Mouse (Mus musculus) spleen, postnatal 4 days (tissue): Measurements from ENCODE around the gene Rpp14.
A peak's percentile ranks its signal among the peaks of the same experiment; 100 is the strongest.

Source experiments
- DNase-seq, 2 experiments: peaks; one replicate each; pipeline ENCODE4 v3.0.0; 2022; ENCODE audit warnings: low spot score in 2 of 2

The Rpp14 gene

GRCm38 (mm10) chr14:8080165-8080679, at the start of gene Rpp14:
Rpp14 (plus strand) TSS chr14:8080367.
- DNase-seq: peak; percentile 92 to 98

GRCm38 (mm10) chr14:8030535-8030934, 49.6 kb upstream of the Rpp14 start:
- no peak for DNase-seq

GRCm38 (mm10) chr14:8032087-8032944, 47.9 kb upstream of the Rpp14 start:
- no peak for DNase-seq

- no peak for DNase-seq
Measured at GRCm38 (mm10) chr14:8034561-8034960, 45.6 kb upstream of the Rpp14 start.

GRCm38 (mm10) chr14:8035951-8036350, 44.2 kb upstream of the Rpp14 start:
- no peak for DNase-seq

- DNase-seq: no peak
Measured at GRCm38 (mm10) chr14:8036406-8036805, 43.8 kb upstream of the Rpp14 start.

GRCm38 (mm10) chr14:8038150-8038549, 42.0 kb upstream of the Rpp14 start:
- DNase-seq: no peak

GRCm38 (mm10) chr14:8038791-8039448, 41.2 kb upstream of the Rpp14 start:
- no peak for DNase-seq

GRCm38 (mm10) chr14:8040179-8040578, 40.0 kb upstream of the Rpp14 start:
- no peak for DNase-seq

GRCm38 (mm10) chr14:8040911-8041678, 39.1 kb upstream of the Rpp14 start:
- no peak for DNase-seq

GRCm38 (mm10) chr14:8042120-8042519, 38.0 kb upstream of the Rpp14 start:
- no peak for DNase-seq

GRCm38 (mm10) chr14:8042577-8042976, 37.6 kb upstream of the Rpp14 start:
- DNase-seq: no peak

- DNase-seq: no peak
Measured at GRCm38 (mm10) chr14:8044330-8044729, 35.8 kb upstream of the Rpp14 start.

- DNase-seq: no peak
Measured at GRCm38 (mm10) chr14:8044786-8045185, 35.4 kb upstream of the Rpp14 start.

GRCm38 (mm10) chr14:8045187-8045846, 34.9 kb upstream of the Rpp14 start:
- DNase-seq: no peak

GRCm38 (mm10) chr14:8046839-8047238, 33.3 kb upstream of the Rpp14 start:
- DNase-seq: no peak

GRCm38 (mm10) chr14:8049334-8049733, 30.8 kb upstream of the Rpp14 start:
- DNase-seq: no peak

GRCm38 (mm10) chr14:8051869-8052268, 28.3 kb upstream of the Rpp14 start:
- no peak for DNase-seq

- no peak for DNase-seq
Measured at GRCm38 (mm10) chr14:8052661-8053060, 27.5 kb upstream of the Rpp14 start.

- no peak for DNase-seq
Measured at GRCm38 (mm10) chr14:8054310-8055102, 25.7 kb upstream of the Rpp14 start.

GRCm38 (mm10) chr14:8056076-8056475, 24.1 kb upstream of the Rpp14 start:
- DNase-seq: no peak
